Mouse (Mus musculus) MEL (cell line): ENCODE results near the gene H2-Eb1. TPM values are rescaled to one million over a fixed set of nuclear protein-coding genes. Genes with fewer than 3 reads are reported as not detected.

Experiments
- DNase-seq: peaks from one replicate; pipeline ENCODE4 v3.0.0; 2011; ENCODE audit warnings: low read depth, low spot score
- H3K27ac ChIP-seq: 2 replicates; pipeline ENCODE4 v1.5.1; 2012; ENCODE audit warnings: low read depth, mild to moderate bottlenecking, control low read depth, low read length, moderate library complexity; ENCODE audit not compliant: control insufficient read depth
- H3K27me3 ChIP-seq, 2 experiments: fragments of 150-350 bp in 1 of 2; sonication (generic) in 1 of 2; 2 replicates each; pipeline ENCODE4 v1.6.1; 2012; ENCODE audit warnings: low read length in 2 of 2, mild to moderate bottlenecking in 2 of 2, improper control_type of control experiment in 1 of 2, moderate library complexity in 1 of 2; ENCODE audit not compliant: insufficient read depth in 2 of 2, control insufficient read depth in 1 of 2
- H3K36me3 ChIP-seq, 2 experiments: 2 replicates each; pipeline ENCODE4 v1.6.1; 2012 to 2014; ENCODE audit warnings: low read length in 2 of 2, improper control_type of control experiment in 1 of 2, inconsistent platforms in 1 of 2, mild to moderate bottlenecking in 1 of 2; ENCODE audit not compliant: insufficient read depth in 2 of 2, control insufficient read depth in 1 of 2
- H3K4me1 ChIP-seq, 2 experiments: fragments of 150-350 bp in 1 of 2; sonication (generic) in 1 of 2; 2 replicates each; pipeline ENCODE4 v1.6.1; 2012; ENCODE audit warnings: low read length in 2 of 2, improper control_type of control experiment in 1 of 2, mild to moderate bottlenecking in 1 of 2; ENCODE audit not compliant: insufficient read depth in 2 of 2, control insufficient read depth in 1 of 2
- H3K4me3 ChIP-seq, 2 experiments: fragments of 150-350 bp in 1 of 2; sonication (generic) in 1 of 2; 2 replicates each; pipeline ENCODE4 v1.5.1; 2012; ENCODE audit warnings: low read depth in 2 of 2, low read length in 2 of 2, mild to moderate bottlenecking in 2 of 2, moderate library complexity in 2 of 2, control low read depth in 1 of 2, improper control_type of control experiment in 1 of 2; ENCODE audit not compliant: control insufficient read depth in 1 of 2, insufficient read depth in 1 of 2
- H3K79me2 ChIP-seq: 2 replicates; pipeline ENCODE4 v1.6.1; 2012; ENCODE audit warnings: mild to moderate bottlenecking, low read length, moderate library complexity; ENCODE audit not compliant: control insufficient read depth, poor library complexity, insufficient read depth
- H3K9ac ChIP-seq: 2 replicates; pipeline ENCODE4 v1.6.1; 2012; ENCODE audit warnings: low read depth, mild to moderate bottlenecking, control low read depth, low read length, moderate library complexity; ENCODE audit not compliant: control insufficient read depth, poor library complexity, severe bottlenecking
- H3K9me3 ChIP-seq: fragments of 150-350 bp; sonication (generic); replicated peaks from 2 replicates; pipeline ENCODE4 v1.6.1; 2012; ENCODE audit warnings: mild to moderate bottlenecking, low read length, improper control_type of control experiment, moderate library complexity; ENCODE audit not compliant: insufficient read depth
- CHD1 ChIP-seq: IDR thresholded peaks from 2 replicates; pipeline ENCODE4 v1.6.1; 2012; ENCODE audit warnings: low read depth, mild to moderate bottlenecking, inconsistent platforms, low read length, improper control_type of control experiment
- ELF1 ChIP-seq: IDR thresholded peaks from 2 replicates; pipeline ENCODE4 v1.6.1; 2014; ENCODE audit warnings: low read depth, mild to moderate bottlenecking, inconsistent platforms, low read length, improper control_type of control experiment, moderate library complexity
- ETS1 ChIP-seq: IDR thresholded peaks from 2 replicates; pipeline ENCODE4 v1.6.1; 2012; ENCODE audit warnings: low read depth, mild to moderate bottlenecking, inconsistent platforms, low read length, improper control_type of control experiment, moderate library complexity
- GABPA ChIP-seq: IDR thresholded peaks from 2 replicates; pipeline ENCODE4 v1.6.1; 2012; ENCODE audit warnings: low read depth, mild to moderate bottlenecking, inconsistent platforms, low read length, improper control_type of control experiment, moderate library complexity
- GATA1 ChIP-seq: IDR thresholded peaks from 2 replicates; pipeline ENCODE4 v1.6.1; 2011; ENCODE audit warnings: low read depth, low read length, improper control_type of control experiment
- JUND ChIP-seq: IDR thresholded peaks from 2 replicates; pipeline ENCODE4 v1.6.1; 2011; ENCODE audit warnings: low read depth, mild to moderate bottlenecking, improper control_type of control experiment, low read length
- MAX ChIP-seq: IDR thresholded peaks from 2 replicates; pipeline ENCODE4 v1.6.1; 2011; ENCODE audit warnings: low read length, improper control_type of control experiment
- MEF2A ChIP-seq: IDR thresholded peaks from 2 replicates; pipeline ENCODE4 v1.6.1; 2014; ENCODE audit warnings: low read depth, mild to moderate bottlenecking, inconsistent platforms, low read length, improper control_type of control experiment; ENCODE audit not compliant: poor library complexity, insufficient replicate concordance, severe bottlenecking; ENCODE audit errors: extremely low read depth
- MYC ChIP-seq: IDR thresholded peaks from 2 replicates; pipeline ENCODE4 v1.6.1; 2011; ENCODE audit warnings: low read depth, mild to moderate bottlenecking, low read length, improper control_type of control experiment, moderate library complexity
- NELFE ChIP-seq: IDR thresholded peaks from 2 replicates; pipeline ENCODE4 v1.6.1; 2011; ENCODE audit warnings: low read depth, low read length, improper control_type of control experiment
- NRF1 ChIP-seq: IDR thresholded peaks from 2 replicates; pipeline ENCODE4 v1.6.1; 2014; ENCODE audit warnings: low read depth, mild to moderate bottlenecking, inconsistent platforms, low read length, improper control_type of control experiment, moderate library complexity; ENCODE audit not compliant: poor library complexity, insufficient read depth, severe bottlenecking
- POLR2AphosphoS2 ChIP-seq: IDR thresholded peaks from 2 replicates; pipeline ENCODE4 v1.6.1; 2011; ENCODE audit warnings: low read length, improper control_type of control experiment
- RAD21 ChIP-seq: IDR thresholded peaks from 2 replicates; pipeline ENCODE4 v1.6.1; 2011; ENCODE audit warnings: mild to moderate bottlenecking, low read depth, low read length, improper control_type of control experiment
- RCOR1 ChIP-seq: IDR thresholded peaks from 2 replicates; pipeline ENCODE4 v1.6.1; 2012; ENCODE audit warnings: low read depth, mild to moderate bottlenecking, inconsistent platforms, low read length, improper control_type of control experiment
- SIN3A ChIP-seq: IDR thresholded peaks from 2 replicates; pipeline ENCODE4 v1.6.1; 2012; ENCODE audit warnings: low read length, improper control_type of control experiment, inconsistent platforms
- TAL1 ChIP-seq: IDR thresholded peaks from 2 replicates; pipeline ENCODE4 v1.6.1; 2012; ENCODE audit warnings: mild to moderate bottlenecking, inconsistent platforms, low read length, moderate library complexity, mixed read lengths
- TBP ChIP-seq: IDR thresholded peaks from 2 replicates; pipeline ENCODE4 v1.8.0; 2011; ENCODE audit warnings: low read depth, low read length, improper control_type of control experiment
- ZMIZ1 ChIP-seq: IDR thresholded peaks from 2 replicates; pipeline ENCODE4 v1.6.1; 2012; ENCODE audit warnings: low read depth, mild to moderate bottlenecking, inconsistent platforms, low read length, improper control_type of control experiment, moderate library complexity
- polyA plus RNA-seq, 2 experiments: library from polyadenylated mRNA; stranded (reverse) in 1 of 2; unstranded in 1 of 2; fragments of >175 nt in 1 of 2; fragments of >200 nt in 1 of 2; gene quantifications; 2 replicates each; pipeline versions ENCODE4 v1.2.1 to v1.2.4; 2012; ENCODE audit warnings: low replicate concordance in 2 of 2, low read depth in 1 of 2; ENCODE audit not compliant: insufficient read length in 2 of 2, insufficient read depth in 1 of 2, missing spikeins in 1 of 2
- total RNA-seq: library from RNA; depleted of rRNA; stranded (reverse); fragments of 300-350 nt; gene quantifications from 2 replicates; pipeline ENCODE4 v1.2.3, GENCODE M21; 2012; rRNA removed

The H2-Eb1 gene
- total and polyA plus RNA-seq, 3 experiments = 0.07 to 0.15 TPM; not detected in 1

- Histone ChIP-seq H3K79me2 (no peaks in the 10 kb centered on the region), H3K4me3 (no peak overlapping the region), H3K27me3 (peaks cover 0 to 2% of the 10 kb centered on the region in 2 experiments), H3K9me3 (no peaks in the 10 kb centered on the region), H3K4me1 (no peaks in the 10 kb centered on the region), H3K36me3 (no peaks in the 10 kb centered on the region), H3K27ac (no peak overlapping the region), H3K9ac (no peak overlapping the region)
- DNase-seq = no peak
- TF ChIP-seq GABPA = no peak
Observed at GRCm38 (mm10) chr17:34363676-34364310, 58.1 kb downstream of the H2-Eb1 start.

GRCm38 (mm10) chr17:34365031-34365430, 59.4 kb downstream of the H2-Eb1 start:
- Histone ChIP-seq H3K36me3 (no peaks in the 10 kb centered on the region), H3K27ac (no peak overlapping the region), H3K79me2 (no peaks in the 10 kb centered on the region), H3K9me3 (no peaks in the 10 kb centered on the region), H3K27me3 (peaks cover 0 to 1% of the 10 kb centered on the region in 2 experiments; a peak in 3 of 4 replicates), H3K9ac (no peak overlapping the region), H3K4me1 (no peaks in the 10 kb centered on the region), H3K4me3 (no peak overlapping the region)
- TF ChIP-seq MAX (no peak), RCOR1 (no peak), ETS1 (no peak), SIN3A (no peak), ELF1 (no peak), TBP (no peak), GATA1 (no peak), JUND (no peak), NRF1 (no peak), CHD1 (no peak), NELFE (no peak), POLR2AphosphoS2 (no peak), TAL1 (no peak), GABPA (no peak), MEF2A (no peak), RAD21 (no peak), MYC (no peak), ZMIZ1 (no peak)
- DNase-seq = no peak

Other genes with a start within 250 kb of the H2-Eb1 start
- gene H2-Oa, start 213.5 kb upstream of the H2-Eb1 start, total RNA-seq = 2.2 and 2.6 TPM in 2 replicates
- 1 to 10 TPM in 1 of 2 experiments, not detected in 1; 3.9 TPM for gene H2-Oa, start 213.5 kb upstream of the H2-Eb1 start, polyA plus RNA-seq
- 26.1 and 38.3 TPM in 2 replicates for gene H2-DMa, start 186.3 kb upstream of the H2-Eb1 start, total RNA-seq
- 10 to 100 TPM in 1 of 2 experiments, not detected in 1; 38.7 TPM for gene H2-DMa, start 186.3 kb upstream of the H2-Eb1 start, polyA plus RNA-seq
- 97.2 and 99.5 TPM in 2 replicates for gene Brd2, start 183.2 kb upstream of the H2-Eb1 start, total RNA-seq
- 100 to 1,000 TPM; 189 to 252 TPM for gene Brd2, start 183.2 kb upstream of the H2-Eb1 start, polyA plus RNA-seq
- gene H2-DMb2, start 162.6 kb upstream of the H2-Eb1 start, total RNA-seq = 0.77 and 0.82 TPM in 2 replicates
- gene H2-DMb2, start 162.6 kb upstream of the H2-Eb1 start, polyA plus RNA-seq = 1 to 10 TPM in 1 of 2 experiments, not detected in 1; 1.5 TPM
- not detected in 2 replicates for gene H2-DMb1, start 152.8 kb upstream of the H2-Eb1 start, total RNA-seq
- under 1 TPM in 1 of 2 experiments, not detected in 1; 0.67 TPM for gene H2-DMb1, start 152.8 kb upstream of the H2-Eb1 start, polyA plus RNA-seq
- 24.6 and 30.7 TPM in 2 replicates for gene Tap1, start 118.3 kb upstream of the H2-Eb1 start, total RNA-seq
- 10 to 100 TPM in 1 of 2 experiments, not detected in 1; 46.6 TPM for gene Tap1, start 118.3 kb upstream of the H2-Eb1 start, polyA plus RNA-seq
- 23.3 and 24.9 TPM in 2 replicates for gene Psmb9, start 118.1 kb upstream of the H2-Eb1 start, total RNA-seq
- 10 to 100 TPM in 1 of 2 experiments, not detected in 1; 14.7 TPM for gene Psmb9, start 118.1 kb upstream of the H2-Eb1 start, polyA plus RNA-seq
- gene Psmb8, start 108.1 kb upstream of the H2-Eb1 start, total RNA-seq = 129 and 144 TPM in 2 replicates
- 100 to 1,000 TPM in 1 of 2 experiments, not detected in 1; 133 TPM for gene Psmb8, start 108.1 kb upstream of the H2-Eb1 start, polyA plus RNA-seq
- 40.3 and 48.5 TPM in 2 replicates for gene Tap2, start 102.3 kb upstream of the H2-Eb1 start, total RNA-seq
- 10 to 100 TPM in 1 of 2 experiments, not detected in 1; 63.0 TPM for gene Tap2, start 102.3 kb upstream of the H2-Eb1 start, polyA plus RNA-seq
- gene H2-Ob, start 67.0 kb upstream of the H2-Eb1 start, total RNA-seq = 0.75 and 0.81 TPM in 2 replicates
- gene H2-Ob, start 67.0 kb upstream of the H2-Eb1 start, polyA plus RNA-seq = 1 to 10 TPM in 1 of 2 experiments, not detected in 1; 2.0 TPM
- not detected in 2 replicates for gene H2-Ab1, start 48.2 kb upstream of the H2-Eb1 start, total RNA-seq
- not detected for gene H2-Ab1, start 48.2 kb upstream of the H2-Eb1 start, polyA plus RNA-seq
- not detected in 2 replicates for gene H2-Aa, start 18.0 kb upstream of the H2-Eb1 start, total RNA-seq
- not detected for gene H2-Aa, start 18.0 kb upstream of the H2-Eb1 start, polyA plus RNA-seq
- gene H2-Eb2, start 19.8 kb downstream of the H2-Eb1 start, total RNA-seq = not detected in 2 replicates
- not detected for gene H2-Eb2, start 19.8 kb downstream of the H2-Eb1 start, polyA plus RNA-seq
- gene Btnl2, start 49.0 kb downstream of the H2-Eb1 start, total RNA-seq = not detected in 2 replicates
- gene Btnl2, start 49.0 kb downstream of the H2-Eb1 start, polyA plus RNA-seq = not detected
- gene Btnl1, start 71.3 kb downstream of the H2-Eb1 start, total RNA-seq = not detected in 2 replicates
- under 1 TPM in 1 of 2 experiments, not detected in 1; 0.17 TPM for gene Btnl1, start 71.3 kb downstream of the H2-Eb1 start, polyA plus RNA-seq
- gene BC051142, start 93.0 kb downstream of the H2-Eb1 start, total RNA-seq = not detected in 2 replicates
- under 1 TPM in 1 of 2 experiments, not detected in 1; 0.06 TPM for gene BC051142, start 93.0 kb downstream of the H2-Eb1 start, polyA plus RNA-seq
- gene Btnl4, start 171.5 kb downstream of the H2-Eb1 start, total RNA-seq = not detected in 2 replicates
- gene Btnl4, start 171.5 kb downstream of the H2-Eb1 start, polyA plus RNA-seq = not detected
- not detected in 2 replicates for gene Btnl6, start 211.5 kb downstream of the H2-Eb1 start, total RNA-seq
- not detected for gene Btnl6, start 211.5 kb downstream of the H2-Eb1 start, polyA plus RNA-seq